Mouse (Mus musculus): Measurements from ENCODE around the gene Usp22. TPM values are rescaled to one million over a fixed set of nuclear protein-coding genes. Genes with fewer than 3 reads are reported as not detected.
"Not testable (repeated sequence)": the region's sequence is repeated elsewhere in the genome, so short reads cannot be mapped to it uniquely, and the experiment has no call there.

Usp22 gene
- polyA plus RNA-seq, 1 experiment from 2014 or later = 344 TPM

DNA sequence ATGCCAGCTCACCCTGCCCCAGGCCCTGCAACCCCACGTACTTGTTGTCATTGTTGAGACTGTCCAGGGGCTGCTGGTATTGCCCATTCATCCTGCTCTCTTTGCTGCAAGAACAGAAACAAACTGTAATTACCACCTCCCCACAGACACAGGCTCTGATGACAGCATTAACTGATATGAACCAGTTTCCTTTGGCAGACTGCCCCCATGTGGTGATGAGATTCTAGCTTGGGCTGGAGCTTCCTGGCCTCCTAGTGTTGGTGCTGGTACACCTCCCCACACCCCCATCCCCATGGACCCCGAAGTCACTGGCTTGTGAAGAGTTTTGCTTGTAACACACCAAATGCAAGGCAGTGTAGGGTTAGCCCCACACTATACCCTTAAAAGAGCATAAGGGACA, 19.1 kb downstream of the Usp22 start:
- no peak overlapping the region for H3K9ac ChIP-seq
- no peaks in the 10 kb centered on the region for H3K9me3 ChIP-seq (replicated peaks)
- no peaks in the 10 kb centered on the region for H3K27me3 ChIP-seq
- no peaks in the 10 kb centered on the region for H3K4me1 ChIP-seq
- no peak overlapping the region for H3K27ac ChIP-seq
- peaks cover 95% of the 10 kb centered on the region for H3K36me3 ChIP-seq
- no peak for ATAC-seq (ENCODE audit: low FRiP score)
- no peak overlapping the region for H3K4me2 ChIP-seq (replicated peaks)
- H3K4me3 ChIP-seq = no peak overlapping the region
- WGBS = 94% methylated on average over 2 of the region's 2 CpGs

DNA sequence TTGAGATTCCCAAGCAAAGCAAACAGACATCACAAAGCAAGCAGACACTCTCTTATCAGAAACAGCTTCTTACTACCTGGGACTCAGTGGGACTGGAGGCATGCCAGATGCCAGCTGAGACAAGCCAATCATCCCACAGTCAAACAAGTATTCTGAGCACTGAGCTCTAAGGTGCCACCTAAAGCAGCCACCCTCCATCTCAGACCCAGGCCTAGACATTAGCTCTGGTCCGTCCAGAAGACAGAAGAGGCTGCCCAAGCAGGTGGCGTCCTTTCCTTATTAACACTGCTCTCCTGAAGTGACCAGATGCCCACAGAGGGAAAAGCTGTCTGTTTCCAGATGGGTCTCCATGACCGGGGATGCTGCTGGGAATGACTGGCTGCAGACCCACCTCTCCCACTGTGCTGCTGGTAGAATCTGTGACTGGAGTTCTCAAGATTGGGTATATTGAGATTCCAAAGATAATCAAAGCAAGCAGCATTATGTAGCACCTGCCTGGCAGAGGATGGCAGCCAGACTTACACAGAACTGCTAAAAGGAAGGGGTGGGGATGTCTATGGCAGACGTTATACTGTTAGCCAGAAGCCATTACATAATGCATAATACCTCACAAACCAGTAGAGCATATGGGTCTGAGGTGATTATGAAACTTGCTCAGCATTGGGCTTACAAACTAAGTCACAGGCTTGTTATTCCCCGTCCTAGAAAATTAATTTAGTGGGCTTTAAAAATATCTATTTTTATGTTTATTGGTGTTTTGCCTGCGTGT, 24.4 kb downstream of the Usp22 start:
- peaks cover 42% of the 10 kb centered on the region for H3K36me3 ChIP-seq
- 73% methylated on average over 6 of the region's 6 CpGs for WGBS
- H3K4me2 ChIP-seq (replicated peaks) = no peak overlapping the region
- peaks cover 7% of the 10 kb centered on the region; the same call in 1 of the 2 replicates for H3K4me1 ChIP-seq
- H3K4me3 ChIP-seq = no peak overlapping the region
- peaks cover 26% of the 10 kb centered on the region for H3K27me3 ChIP-seq
- no peaks in the 10 kb centered on the region for H3K9me3 ChIP-seq (replicated peaks)
- no peak for ATAC-seq (ENCODE audit: low FRiP score)
- H3K27ac ChIP-seq = no peak overlapping the region
- no peak overlapping the region for H3K9ac ChIP-seq

DNA sequence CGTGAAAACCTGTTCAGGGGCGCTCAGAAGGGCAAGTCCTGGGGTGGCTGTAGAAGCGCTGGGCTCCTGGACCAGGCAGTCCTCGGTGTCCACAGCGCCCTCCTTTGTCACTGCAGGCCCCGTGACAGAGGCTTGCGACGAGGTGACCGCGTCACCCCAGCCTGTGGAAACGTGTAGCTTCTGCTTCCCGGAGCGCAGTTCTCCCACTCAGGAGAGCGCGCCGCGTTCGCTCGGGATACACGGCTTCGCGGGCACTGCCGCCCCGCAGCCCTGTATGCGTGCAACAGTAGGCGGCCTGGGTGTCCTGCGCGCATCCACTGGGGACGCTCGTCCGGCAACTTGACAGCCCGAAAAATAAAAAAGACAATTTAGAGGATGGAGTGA, 27.6 kb downstream of the Usp22 start:
- Histone ChIP-seq H3K4me3 (peak overlapping the region; percentile 37), H3K27me3 (peaks cover 26% of the 10 kb centered on the region), H3K9me3 (replicated peaks) (no peaks in the 10 kb centered on the region), H3K4me2 (replicated peaks) (peak overlapping the region; percentile 66), H3K36me3 (peaks cover 10% of the 10 kb centered on the region), H3K4me1 (peaks cover 7% of the 10 kb centered on the region; the same call in 1 of the 2 replicates), H3K27ac (no peak overlapping the region), H3K9ac (peak overlapping the region; percentile 44)
- WGBS = 5% methylated on average over 32 of the region's 32 CpGs
- ATAC-seq (ENCODE audit: low FRiP score) = peak; percentile 73

DNA sequence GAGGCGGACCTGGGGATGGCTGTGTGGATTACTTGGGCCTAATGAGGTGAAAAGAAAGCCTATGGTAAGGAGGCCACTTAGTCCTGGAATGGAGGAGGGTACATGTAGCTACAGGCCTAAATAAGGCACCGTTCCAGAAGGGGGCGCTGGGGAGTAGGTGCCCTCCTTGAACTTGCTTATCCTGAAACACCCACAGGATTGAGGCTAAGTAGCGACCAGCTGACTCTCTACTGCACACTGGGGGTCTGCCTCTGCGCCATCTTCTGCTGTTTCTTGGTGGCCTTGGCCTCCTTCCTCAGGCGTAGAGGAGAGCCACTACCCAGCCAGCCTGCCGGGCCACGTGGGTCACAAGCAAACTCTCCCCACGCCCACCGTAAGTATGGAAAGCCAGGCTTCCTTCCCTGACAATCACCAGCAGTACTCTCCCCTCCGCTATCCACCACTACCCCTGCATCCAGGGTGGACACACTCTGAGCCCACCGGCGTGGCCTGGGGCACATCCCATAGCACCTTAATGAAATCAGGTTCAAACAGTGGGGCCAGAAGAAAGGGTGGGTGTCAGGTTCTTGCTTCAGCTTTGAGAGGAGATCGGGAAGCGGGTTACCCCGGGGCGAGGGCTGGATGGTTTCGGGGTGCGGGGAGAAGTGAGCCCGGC, 28.1 kb downstream of the Usp22 start:
- Histone ChIP-seq H3K27ac (no peak overlapping the region), H3K36me3 (peaks cover 5% of the 10 kb centered on the region), H3K9me3 (replicated peaks) (no peaks in the 10 kb centered on the region), H3K4me2 (replicated peaks) (peak overlapping the region; percentile 66), H3K4me3 (peak overlapping the region; percentile 37), H3K4me1 (peaks cover 7% of the 10 kb centered on the region; the same call in 1 of the 2 replicates), H3K9ac (peak overlapping the region; percentile 44), H3K27me3 (peaks cover 26% of the 10 kb centered on the region)
- ATAC-seq (ENCODE audit: low FRiP score) = no peak
- 10% methylated on average over 20 of the region's 20 CpGs for WGBS

DNA sequence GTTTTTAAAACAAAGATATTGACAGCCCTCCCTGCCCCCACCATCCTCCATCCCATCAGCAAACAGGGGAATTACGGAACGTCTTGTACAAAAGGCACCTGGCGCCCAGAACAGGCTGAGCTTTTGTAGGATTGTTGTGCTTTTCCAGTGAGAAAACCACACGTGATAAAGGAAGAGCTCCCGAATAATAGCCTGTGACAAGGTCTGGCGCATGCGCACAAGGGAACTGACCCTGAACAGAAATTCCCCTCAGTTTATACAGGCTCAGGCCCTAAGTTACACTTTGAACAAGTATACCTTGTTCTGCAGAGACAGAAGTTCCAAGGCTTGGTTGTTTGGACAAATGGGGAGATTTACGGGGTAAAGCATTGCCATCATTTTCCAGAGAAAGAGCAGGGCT, 29.3 kb downstream of the Usp22 start:
- no peak overlapping the region for H3K4me2 ChIP-seq (replicated peaks)
- H3K9me3 ChIP-seq (replicated peaks) = no peaks in the 10 kb centered on the region
- 65% methylated on average over 8 of the region's 8 CpGs for WGBS
- no peak overlapping the region for H3K9ac ChIP-seq
- H3K27ac ChIP-seq = no peak overlapping the region
- H3K4me1 ChIP-seq = peaks cover 7% of the 10 kb centered on the region; the same call in 1 of the 2 replicates
- H3K36me3 ChIP-seq = no peaks in the 10 kb centered on the region
- H3K4me3 ChIP-seq = no peak overlapping the region
- peaks cover 26% of the 10 kb centered on the region for H3K27me3 ChIP-seq
- ATAC-seq (ENCODE audit: low FRiP score) = no peak

DNA sequence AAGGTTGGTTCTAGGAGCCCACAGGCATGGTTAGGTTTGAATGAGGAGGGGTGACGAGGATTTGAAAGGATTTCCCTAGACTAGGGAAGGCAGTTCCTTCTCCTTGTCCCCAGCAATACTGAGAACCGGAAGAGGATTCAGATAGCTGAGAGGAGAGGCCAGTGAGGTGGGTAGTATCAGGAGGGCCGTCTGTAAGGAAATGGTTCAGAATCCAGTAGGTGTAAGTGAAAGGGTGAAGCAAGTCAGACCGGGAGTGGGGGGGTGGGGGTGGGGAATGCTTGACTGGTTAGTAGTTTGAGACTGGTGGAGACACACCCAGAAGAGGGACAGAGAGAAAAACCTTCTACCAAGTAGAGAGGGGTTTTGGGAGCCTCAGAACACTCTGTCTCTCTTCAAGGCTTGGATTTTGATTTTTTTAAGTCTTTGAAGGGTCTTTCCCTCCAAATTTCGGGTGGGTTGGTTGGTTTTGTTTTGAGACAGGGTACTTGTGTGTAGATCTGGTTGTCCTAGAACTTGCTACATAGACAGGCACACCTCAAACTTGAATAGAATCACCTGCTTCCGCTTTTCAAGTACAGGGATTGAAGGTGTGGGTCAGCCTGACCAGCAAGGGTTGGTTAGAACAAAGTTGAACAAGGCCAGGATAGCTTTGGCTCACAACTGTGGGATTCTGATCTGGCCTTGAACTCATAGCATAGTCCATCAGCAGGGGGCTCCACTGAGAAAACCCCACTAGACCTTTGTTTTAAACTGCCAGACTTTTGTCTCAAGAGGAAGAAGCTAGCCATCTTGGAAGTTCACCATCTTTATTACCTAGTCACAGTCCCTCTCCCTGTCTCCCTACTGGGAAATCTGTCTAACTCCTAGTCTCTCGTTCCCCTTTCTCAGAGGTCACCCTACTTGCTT, 31.0 kb downstream of the Usp22 start:
- no peak overlapping the region for H3K4me3 ChIP-seq
- WGBS = 76% methylated on average over 7 of the region's 7 CpGs

DNA sequence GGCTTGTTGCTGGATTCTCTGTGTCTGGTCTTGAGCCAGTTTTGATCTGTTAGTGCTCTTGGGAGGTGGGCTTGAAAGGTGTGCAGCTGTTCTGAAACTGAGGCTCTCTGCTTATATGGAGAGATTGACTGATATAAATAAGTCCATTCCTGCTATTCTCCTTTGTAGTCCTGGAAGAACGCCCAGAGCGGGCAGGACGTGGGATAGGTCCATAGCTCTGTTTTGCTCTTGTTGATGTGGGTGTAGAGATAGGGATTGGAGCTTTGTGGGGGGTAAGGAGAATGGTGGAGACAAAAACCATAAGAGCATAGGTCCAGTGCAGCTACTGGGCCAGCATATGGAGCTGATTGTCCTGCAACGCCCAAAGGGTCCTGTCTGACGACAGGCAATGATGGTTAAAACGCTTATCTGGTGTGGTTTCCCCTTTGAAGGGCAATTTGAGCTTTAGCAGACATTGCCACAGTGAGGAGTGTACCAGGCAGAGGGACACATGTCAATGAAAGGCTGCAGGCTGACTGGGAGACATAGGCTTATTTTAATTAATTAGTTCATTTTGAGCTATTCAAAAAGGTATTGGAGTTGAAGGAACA, 31.8 kb downstream of the Usp22 start:
- 75% methylated on average over 6 of the region's 6 CpGs for WGBS
- ATAC-seq (ENCODE audit: low FRiP score) = no peak
- Histone ChIP-seq H3K9me3 (replicated peaks) (no peaks in the 10 kb centered on the region), H3K36me3 (no peaks in the 10 kb centered on the region), H3K4me3 (no peak overlapping the region), H3K9ac (no peak overlapping the region), H3K4me2 (replicated peaks) (no peak overlapping the region), H3K27ac (no peak overlapping the region), H3K4me1 (peaks cover 7% of the 10 kb centered on the region; the same call in 1 of the 2 replicates), H3K27me3 (peaks cover 19% of the 10 kb centered on the region)

More for the DNA sequence above, 31.0 kb downstream of the Usp22 start:
- Histone ChIP-seq H3K9ac (no peak overlapping the region), H3K4me2 (replicated peaks) (no peak overlapping the region), H3K36me3 (no peaks in the 10 kb centered on the region), H3K27me3 (peaks cover 26% of the 10 kb centered on the region), H3K4me1 (peaks cover 7% of the 10 kb centered on the region; the same call in 1 of the 2 replicates), H3K9me3 (replicated peaks) (no peaks in the 10 kb centered on the region), H3K27ac (no peak overlapping the region)
- no peak for ATAC-seq (ENCODE audit: low FRiP score)

DNA sequence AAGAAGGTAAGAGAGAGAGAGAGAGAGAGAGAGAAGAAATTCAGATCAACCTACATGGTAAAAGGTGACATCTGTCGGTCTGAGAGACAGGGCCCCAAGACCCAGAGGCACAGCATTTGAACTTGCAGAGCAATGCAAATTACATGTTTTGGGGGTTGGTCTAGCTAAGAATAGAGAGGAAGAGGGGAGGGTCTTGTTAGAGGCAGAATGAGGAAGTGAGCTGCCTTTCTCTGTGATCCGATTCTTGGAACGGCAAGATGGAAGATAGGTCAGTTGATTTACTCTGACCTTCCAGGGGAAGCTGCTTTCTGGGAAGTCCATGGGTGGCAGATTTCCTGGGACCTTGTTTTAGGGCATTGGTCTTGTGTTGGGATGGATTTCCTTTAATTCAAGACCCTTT, 32.6 kb downstream of the Usp22 start:
- Histone ChIP-seq H3K9me3 (replicated peaks) (no peaks in the 10 kb centered on the region), H3K27me3 (peaks cover 13% of the 10 kb centered on the region; the same call in 1 of the 2 replicates), H3K4me3 (no peak overlapping the region), H3K4me1 (peaks cover 7% of the 10 kb centered on the region; the same call in 1 of the 2 replicates), H3K27ac (no peak overlapping the region), H3K36me3 (no peaks in the 10 kb centered on the region), H3K4me2 (replicated peaks) (no peak overlapping the region), H3K9ac (no peak overlapping the region)
- no peak for ATAC-seq (ENCODE audit: low FRiP score)
- WGBS = 80% methylated on average over 3 of the region's 3 CpGs

DNA sequence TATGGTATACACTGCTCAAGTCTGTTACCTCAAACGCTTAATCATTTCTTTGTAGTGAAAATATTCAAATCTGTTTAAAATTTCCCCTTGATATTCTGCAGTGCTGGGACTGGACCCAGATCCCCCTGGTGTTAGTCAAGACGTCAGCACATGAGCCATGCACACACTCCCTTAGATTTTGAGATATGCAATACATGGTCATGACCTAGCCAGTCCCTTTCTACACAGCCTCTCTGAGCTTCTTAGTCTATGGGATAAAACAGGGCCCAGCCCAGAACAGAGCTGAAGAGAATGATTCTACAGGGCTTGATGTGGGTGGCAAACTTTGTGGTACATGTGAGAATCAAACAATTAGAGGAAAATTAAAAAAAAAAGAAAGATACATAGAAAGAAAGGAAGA, 33.2 kb downstream of the Usp22 start:
- Histone ChIP-seq H3K27ac (no peak overlapping the region), H3K4me3 (no peak overlapping the region), H3K9me3 (replicated peaks) (no peaks in the 10 kb centered on the region), H3K27me3 (peaks cover 8% of the 10 kb centered on the region; the same call in 1 of the 2 replicates), H3K36me3 (no peaks in the 10 kb centered on the region), H3K4me2 (replicated peaks) (no peak overlapping the region), H3K4me1 (0 out of 2 replicates have a peak, but pooled peaks cover 3% of the 10 kb centered on the region), H3K9ac (no peak overlapping the region)
- no peak for ATAC-seq (ENCODE audit: low FRiP score)
- 75% methylated on average over 2 of the region's 2 CpGs for whole genome bisulfite sequencing

DNA sequence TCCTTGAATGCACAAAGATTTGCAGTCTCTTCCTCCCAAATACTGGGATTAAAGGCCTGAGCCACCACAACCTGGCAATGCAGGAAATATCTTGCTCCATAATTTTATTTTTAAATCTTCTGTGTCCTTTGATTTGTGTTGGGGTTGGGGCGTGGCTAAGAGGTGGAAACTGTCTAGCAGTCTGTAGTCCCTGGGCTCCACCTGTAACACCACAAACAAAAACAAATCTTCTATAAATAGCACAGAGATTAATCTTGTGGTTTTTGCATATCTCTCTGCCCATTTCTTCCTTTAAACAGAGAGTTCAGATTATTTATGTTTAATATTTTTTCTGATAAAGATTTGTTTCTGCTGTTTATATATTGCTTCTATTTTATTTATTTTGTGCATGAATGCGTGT, 41.9 kb downstream of the Usp22 start:
- Histone ChIP-seq H3K4me1 (no peaks in the 10 kb centered on the region), H3K27ac (no peak overlapping the region), H3K9me3 (replicated peaks) (no peaks in the 10 kb centered on the region), H3K27me3 (no peaks in the 10 kb centered on the region), H3K36me3 (no peaks in the 10 kb centered on the region), H3K4me3 (no peak overlapping the region), H3K4me2 (replicated peaks) (no peak overlapping the region), H3K9ac (no peak overlapping the region)
- ATAC-seq (ENCODE audit: low FRiP score) = no peak
- 86% methylated on average over 2 of the region's 2 CpGs for WGBS

DNA sequence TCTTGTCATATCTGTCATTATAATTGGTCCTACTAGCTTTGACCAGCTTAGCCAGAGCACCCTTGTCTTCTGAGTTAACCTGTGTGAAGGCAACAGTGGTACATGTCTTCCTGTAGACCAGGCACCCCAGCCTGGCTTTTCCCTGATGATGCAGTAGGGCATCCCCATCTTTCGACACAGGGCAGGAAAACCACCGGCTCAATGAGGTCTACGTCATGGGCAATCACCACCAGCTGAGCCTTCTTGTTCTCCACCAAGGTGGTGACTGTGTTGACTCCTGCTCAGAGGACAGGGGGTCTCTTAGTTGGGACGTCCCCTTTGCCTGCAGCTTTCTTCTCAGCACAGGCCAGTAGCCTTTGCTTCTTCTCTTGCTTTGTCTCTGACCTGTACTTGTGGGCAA, 44.2 kb downstream of the Usp22 start:
- H3K4me1 ChIP-seq; H3K9me3 ChIP-seq (replicated peaks); H3K36me3 ChIP-seq; H3K27ac ChIP-seq; H3K4me3 ChIP-seq; H3K9ac ChIP-seq; H3K27me3 ChIP-seq; ATAC-seq (ENCODE audit: low FRiP score); H3K4me2 ChIP-seq (replicated peaks): not testable (repeated sequence)
- WGBS = 89% methylated on average over 4 of the region's 4 CpGs

DNA sequence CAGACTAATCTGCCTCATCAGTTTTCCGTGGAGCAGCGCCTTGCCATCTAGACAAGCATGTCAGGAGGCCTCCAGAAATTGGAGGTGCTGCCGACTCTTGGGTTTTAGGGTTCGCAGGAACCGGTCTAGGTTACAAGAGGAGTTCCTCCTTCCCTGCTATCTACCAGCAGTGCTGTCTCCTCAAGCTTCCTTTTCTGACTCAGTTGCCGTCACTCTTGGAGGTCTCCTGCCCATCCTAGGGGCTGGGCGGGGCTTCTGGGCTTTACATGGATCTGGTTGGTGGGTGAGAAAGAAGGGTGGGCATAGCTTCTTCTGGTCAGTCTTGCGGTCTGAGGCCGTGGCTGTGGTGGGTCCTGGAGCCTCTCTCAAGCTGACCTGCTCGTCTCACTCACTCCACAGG, 45.5 kb downstream of the Usp22 start:
- Histone ChIP-seq H3K27ac (no peak overlapping the region), H3K9ac (no peak overlapping the region), H3K9me3 (replicated peaks) (no peaks in the 10 kb centered on the region), H3K27me3 (no peaks in the 10 kb centered on the region), H3K4me2 (replicated peaks) (no peak overlapping the region), H3K4me1 (no peaks in the 10 kb centered on the region), H3K4me3 (no peak overlapping the region), H3K36me3 (no peaks in the 10 kb centered on the region)
- ATAC-seq (ENCODE audit: low FRiP score) = no peak
- WGBS = 54% methylated on average over 10 of the region's 10 CpGs
